Mouse (Mus musculus): ENCODE measurements around the gene Ms4a4a.

DNA sequence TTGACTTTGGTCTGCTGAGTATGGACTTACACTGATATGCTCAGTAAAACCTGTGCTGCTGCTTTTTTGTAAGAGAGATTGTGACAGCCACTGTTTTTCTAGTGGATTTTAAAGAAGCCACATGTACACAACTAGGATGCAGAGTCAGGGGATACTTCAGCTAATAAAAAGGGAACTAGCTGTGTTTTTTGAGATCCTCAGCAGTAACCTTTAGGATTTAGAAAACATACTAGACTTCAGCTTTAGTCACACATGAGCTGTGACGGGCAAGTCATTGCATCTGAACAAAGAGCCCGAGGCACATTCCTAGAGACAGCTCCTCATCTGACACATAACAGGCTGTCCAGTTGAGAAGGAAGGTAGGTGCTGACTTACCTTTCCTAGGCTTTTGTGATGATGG lies at the start of gene Ms4a4a:
- no peak for TF ChIP-seq POLR2A (IDR thresholded peaks at IDR 0.05; ENCODE audit: borderline replicate concordance, extremely low read depth, low read depth, low read length)
- TF ChIP-seq CTCF (IDR thresholded peaks at IDR 0.05; ENCODE audit: insufficient read depth, low read length), result no peak

Data from lung, adult 2 months (tissue).